Mouse (Mus musculus) heart, adult 2 months (tissue): ENCODE results near the gene Cmtm6.

Experiments
- CTCF ChIP-seq: fragments of 200-600 bp; IDR thresholded peaks from 2 replicates; pipeline ENCODE4 v1.8.1; 2022; ENCODE audit warnings: antibody characterized with exemption, mild to moderate bottlenecking, moderate library complexity
- EP300 ChIP-seq: fragments of 200-500 bp; IDR thresholded peaks from 2 replicates; pipeline ENCODE4 v1.6.1; 2011; ENCODE audit warnings: low read depth, low read length, control low read depth; ENCODE audit not compliant: insufficient read depth
- POLR2A ChIP-seq: fragments of 200-500 bp; IDR thresholded peaks from 2 replicates; pipeline ENCODE4 v1.6.1; 2011; ENCODE audit warnings: mild to moderate bottlenecking, low read depth, low read length, control low read depth; ENCODE audit not compliant: insufficient read depth

- TF ChIP-seq CTCF (no peak), EP300 (no peak), POLR2A (no peak)
Measured at GRCm38 (mm10) chr9:114682193-114682592, 48.7 kb upstream of the Cmtm6 start.
